Mouse (Mus musculus): ENCODE data around the gene Dlgap4. TPM values are rescaled to one million over a fixed set of nuclear protein-coding genes. Genes with fewer than 3 reads are reported as not detected.

Gene Dlgap4
- polyA plus RNA-seq (2015; fragmentation: Nextera tagmentation; extraction: Ambion mirVana): 161 and 188 TPM in 2 replicates

- Histone ChIP-seq H3K27me3 (replicated peaks) (peaks cover 41% of the 10 kb centered on the region), H3K36me3 (no peaks in the 10 kb centered on the region)
These were observed at the start of gene Dlgap4 for GRCm38 (mm10) chr2:156613541-156614257. Gene Dlgap4, plus strand, starts transcription at chr2:156613705.

DNA sequence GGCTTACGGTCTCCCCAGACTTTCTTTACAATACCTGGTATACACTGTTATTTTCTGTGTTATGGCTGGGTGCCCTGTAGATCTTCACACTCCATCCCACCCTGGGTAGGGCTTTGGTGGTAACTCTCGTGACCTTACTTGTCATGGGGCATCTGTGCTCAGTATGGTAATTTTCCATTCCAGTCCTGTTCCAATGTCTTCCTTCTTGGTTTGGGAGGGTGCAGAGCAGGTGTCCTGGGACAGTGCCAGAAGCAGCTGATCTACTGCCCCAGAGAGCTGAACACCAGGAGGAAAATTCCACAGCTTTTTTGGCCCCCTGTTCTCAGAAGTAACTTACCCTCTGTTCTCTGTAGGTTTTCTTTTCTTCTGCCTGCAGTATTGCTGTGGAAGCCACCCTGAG is 47.0 kb upstream of the Dlgap4 start:
- Histone ChIP-seq H3K4me2 (no peak overlapping the region), H3K36me3 (peaks cover 37% of the 10 kb centered on the region), H3K9ac (replicated peaks) (no peak overlapping the region), H3K4me1 (no peaks in the 10 kb centered on the region), H3K4me3 (replicated peaks) (no peak overlapping the region), H3K9me3 (replicated peaks) (no peaks in the 10 kb centered on the region), H3K27ac (replicated peaks) (no peak overlapping the region), H3K27me3 (replicated peaks) (no peaks in the 10 kb centered on the region)
- no peak for ATAC-seq (ENCODE audit: low FRiP score)
- 80% methylated on average over 2 of the region's 2 CpGs for WGBS

More at GRCm38 (mm10) chr2:156613541-156614257, at the start of gene Dlgap4:
- H3K4me3 ChIP-seq (replicated peaks): peak within 1 kb of the TSS; percentile 90
- no peaks in the 10 kb centered on the region for H3K9me3 ChIP-seq (replicated peaks)
- peak within 1 kb of the TSS; percentile 87 for H3K9ac ChIP-seq (replicated peaks)
- ATAC-seq (ENCODE audit: low FRiP score): peak; percentile 85
- WGBS: under 1% methylated on average over 82 of the region's 103 CpGs
- peaks cover 35% of the 10 kb centered on the region for H3K4me1 ChIP-seq
- H3K4me2 ChIP-seq: peak within 1 kb of the TSS; percentile 90
- H3K27ac ChIP-seq (replicated peaks): peak within 1 kb of the TSS; percentile 77

DNA sequence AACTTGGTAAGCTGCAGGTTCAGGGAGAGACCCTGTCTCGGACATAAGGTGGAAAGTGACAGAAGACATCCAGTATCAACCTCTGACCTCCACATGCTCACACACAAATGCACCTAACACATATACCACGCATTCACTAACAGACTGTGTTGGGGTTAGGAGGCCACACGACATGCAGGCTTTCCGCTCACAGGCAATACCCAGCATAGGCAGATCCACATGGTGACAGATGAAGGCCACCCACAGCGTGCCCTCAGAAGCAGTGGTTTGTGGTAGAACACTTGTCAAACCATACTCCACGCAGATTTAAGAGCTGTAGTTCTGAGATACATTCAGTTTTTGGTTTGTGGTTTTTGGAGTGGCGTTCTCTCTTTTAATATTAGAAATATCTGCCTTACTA is 44.9 kb upstream of the Dlgap4 start:
- Histone ChIP-seq H3K36me3 (peaks cover 35% of the 10 kb centered on the region), H3K4me2 (no peak overlapping the region), H3K27ac (replicated peaks) (no peak overlapping the region), H3K27me3 (replicated peaks) (no peaks in the 10 kb centered on the region), H3K9me3 (replicated peaks) (no peaks in the 10 kb centered on the region), H3K4me1 (no peaks in the 10 kb centered on the region), H3K9ac (replicated peaks) (no peak overlapping the region), H3K4me3 (replicated peaks) (no peak overlapping the region)
- 95% methylated on average over 7 of the region's 7 CpGs for WGBS
- ATAC-seq (ENCODE audit: low FRiP score): no peak

GRCm38 (mm10) chr2:156569261-156569660 is 44.2 kb upstream of the Dlgap4 start:
- 90% methylated on average over 3 of the region's 3 CpGs for WGBS
- no peaks in the 10 kb centered on the region for H3K9me3 ChIP-seq (replicated peaks)
- no peaks in the 10 kb centered on the region for H3K4me1 ChIP-seq

GRCm38 (mm10) chr2:156571521-156571920 is 42.0 kb upstream of the Dlgap4 start:
- no peak overlapping the region for H3K4me2 ChIP-seq
- no peaks in the 10 kb centered on the region for H3K9me3 ChIP-seq (replicated peaks)
- 85% methylated on average over 6 of the region's 6 CpGs for WGBS
- peaks cover 30% of the 10 kb centered on the region for H3K36me3 ChIP-seq
- ATAC-seq (ENCODE audit: low FRiP score): no peak
- H3K4me3 ChIP-seq (replicated peaks): no peak overlapping the region
- H3K9ac ChIP-seq (replicated peaks): 0 out of 2 replicates have a peak overlapping the region, but pooled peaks have one; percentile 3
- no peaks in the 10 kb centered on the region for H3K27me3 ChIP-seq (replicated peaks)
- no peak overlapping the region for H3K27ac ChIP-seq (replicated peaks)
- H3K4me1 ChIP-seq: no peaks in the 10 kb centered on the region

More at GRCm38 (mm10) chr2:156569261-156569660, 44.2 kb upstream of the Dlgap4 start:
- Histone ChIP-seq H3K4me2 (no peak overlapping the region), H3K9ac (replicated peaks) (no peak overlapping the region), H3K4me3 (replicated peaks) (no peak overlapping the region), H3K36me3 (peaks cover 35% of the 10 kb centered on the region), H3K27ac (replicated peaks) (no peak overlapping the region), H3K27me3 (replicated peaks) (no peaks in the 10 kb centered on the region)
- no peak for ATAC-seq (ENCODE audit: low FRiP score)

DNA sequence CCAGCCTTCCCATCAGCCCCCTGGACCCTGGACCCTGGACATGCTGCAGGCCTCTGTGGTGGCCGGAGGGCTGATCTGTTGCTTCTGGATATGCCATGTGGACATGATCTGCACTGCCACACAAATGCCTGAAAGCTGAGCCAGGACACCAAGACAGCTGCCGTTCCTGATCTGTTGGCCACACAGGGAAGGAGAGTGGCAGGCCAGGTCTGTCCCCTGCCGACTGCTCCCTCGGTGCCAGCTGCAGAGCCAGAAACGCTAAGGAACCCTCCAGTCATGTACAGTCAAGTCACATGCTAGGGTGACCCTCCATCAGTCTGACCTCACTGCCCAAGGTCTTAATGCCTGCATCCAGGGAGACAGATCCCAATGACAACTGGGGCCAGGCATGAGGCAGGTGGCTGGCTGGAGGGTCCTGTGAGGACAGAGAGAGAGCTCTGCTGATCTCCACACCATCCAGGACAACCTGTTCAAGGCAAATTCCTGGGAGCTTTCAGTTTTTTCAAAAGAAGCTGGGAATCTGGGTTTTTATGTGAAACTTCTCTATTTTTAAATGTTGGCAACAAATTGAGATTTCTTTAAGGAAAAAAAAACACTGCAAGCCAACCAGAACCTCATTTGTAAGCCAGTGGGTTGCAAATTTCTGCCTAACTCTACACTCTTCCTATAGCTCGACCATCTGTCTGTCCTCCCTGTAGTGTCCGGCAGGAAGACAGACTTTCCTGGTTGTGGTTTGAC is 36.5 kb upstream of the Dlgap4 start:
- no peak overlapping the region for H3K4me3 ChIP-seq (replicated peaks)
- ATAC-seq (ENCODE audit: low FRiP score): no peak
- 83% methylated on average over 7 of the region's 7 CpGs for WGBS

GRCm38 (mm10) chr2:156580507-156580906 is 33.0 kb upstream of the Dlgap4 start:
- Histone ChIP-seq H3K4me1 (peaks cover 14% of the 10 kb centered on the region), H3K9me3 (replicated peaks) (no peaks in the 10 kb centered on the region), H3K27ac (replicated peaks) (no peak overlapping the region), H3K9ac (replicated peaks) (no peak overlapping the region), H3K4me3 (replicated peaks) (no peak overlapping the region), H3K27me3 (replicated peaks) (no peaks in the 10 kb centered on the region), H3K4me2 (no peak overlapping the region), H3K36me3 (no peaks in the 10 kb centered on the region)
- no peak for ATAC-seq (ENCODE audit: low FRiP score)
- WGBS: 80% methylated on average over 5 of the region's 5 CpGs

More for the DNA sequence above, 36.5 kb upstream of the Dlgap4 start:
- no peak overlapping the region for H3K9ac ChIP-seq (replicated peaks)
- no peaks in the 10 kb centered on the region for H3K9me3 ChIP-seq (replicated peaks)
- no peaks in the 10 kb centered on the region for H3K36me3 ChIP-seq
- H3K27me3 ChIP-seq (replicated peaks): no peaks in the 10 kb centered on the region
- H3K4me2 ChIP-seq: no peak overlapping the region
- H3K27ac ChIP-seq (replicated peaks): no peak overlapping the region
- H3K4me1 ChIP-seq: 0 out of 2 replicates have a peak, but pooled peaks cover 3% of the 10 kb centered on the region

DNA sequence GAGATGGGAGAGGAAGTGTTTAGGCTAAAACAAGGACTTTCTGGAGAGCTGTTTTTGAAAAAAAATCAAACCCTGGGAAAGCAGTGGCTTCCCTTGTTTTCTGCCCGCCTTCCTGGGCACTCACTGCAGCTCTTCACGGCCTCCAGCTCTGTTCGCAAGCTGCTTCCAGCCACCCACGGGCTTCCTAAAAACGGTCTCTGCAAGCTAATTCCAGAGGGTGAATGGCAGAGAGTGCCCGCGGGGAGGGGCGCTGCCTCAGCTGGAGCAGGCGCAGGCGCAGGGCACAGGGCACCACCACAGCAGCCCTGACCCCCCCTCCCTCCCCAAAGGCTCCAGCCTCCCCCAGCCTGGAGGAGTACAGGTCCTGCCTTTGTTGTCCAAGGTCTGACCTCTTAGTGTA is 32.3 kb upstream of the Dlgap4 start:
- no peak overlapping the region for H3K27ac ChIP-seq (replicated peaks)
- no peaks in the 10 kb centered on the region for H3K9me3 ChIP-seq (replicated peaks)
- peaks cover 14% of the 10 kb centered on the region for H3K4me1 ChIP-seq
- H3K4me2 ChIP-seq: no peak overlapping the region
- H3K4me3 ChIP-seq (replicated peaks): no peak overlapping the region
- ATAC-seq (ENCODE audit: low FRiP score): no peak
- H3K36me3 ChIP-seq: no peaks in the 10 kb centered on the region
- H3K27me3 ChIP-seq (replicated peaks): no peaks in the 10 kb centered on the region
- no peak overlapping the region for H3K9ac ChIP-seq (replicated peaks)
- 52% methylated on average over 10 of the region's 10 CpGs for WGBS

- H3K36me3 ChIP-seq: no peaks in the 10 kb centered on the region
- 90% methylated on average over 10 of the region's 10 CpGs for WGBS
- H3K27ac ChIP-seq (replicated peaks): no peak overlapping the region
- peaks cover 14% of the 10 kb centered on the region for H3K4me1 ChIP-seq
- no peaks in the 10 kb centered on the region for H3K27me3 ChIP-seq (replicated peaks)
- no peak overlapping the region for H3K4me2 ChIP-seq
- ATAC-seq (ENCODE audit: low FRiP score): no peak
- no peak overlapping the region for H3K9ac ChIP-seq (replicated peaks)
- H3K9me3 ChIP-seq (replicated peaks): no peaks in the 10 kb centered on the region
- no peak overlapping the region for H3K4me3 ChIP-seq (replicated peaks)
These were observed 30.6 kb upstream of the Dlgap4 start for GRCm38 (mm10) chr2:156582887-156583286.

- ATAC-seq (ENCODE audit: low FRiP score): no peak
- 64% methylated on average over 11 of the region's 11 CpGs for WGBS
- Histone ChIP-seq H3K27ac (replicated peaks) (0 out of 2 replicates have a peak overlapping the region, but pooled peaks have one; percentile 33), H3K9me3 (replicated peaks) (no peaks in the 10 kb centered on the region), H3K36me3 (no peaks in the 10 kb centered on the region), H3K9ac (replicated peaks) (no peak overlapping the region), H3K4me2 (no peak overlapping the region), H3K27me3 (replicated peaks) (no peaks in the 10 kb centered on the region), H3K4me3 (replicated peaks) (no peak overlapping the region), H3K4me1 (peaks cover 14% of the 10 kb centered on the region)
These were observed 29.2 kb upstream of the Dlgap4 start for GRCm38 (mm10) chr2:156584154-156584796.

GRCm38 (mm10) chr2:156584797-156585471 is 28.6 kb upstream of the Dlgap4 start:
- peak; percentile 32; the same call in 1 of the 2 replicates for ATAC-seq (ENCODE audit: low FRiP score)
- H3K9ac ChIP-seq (replicated peaks): peak overlapping the region; percentile 32; the same call in 1 of the 2 replicates
- no peaks in the 10 kb centered on the region for H3K36me3 ChIP-seq
- H3K4me3 ChIP-seq (replicated peaks): no peak overlapping the region
- no peaks in the 10 kb centered on the region for H3K9me3 ChIP-seq (replicated peaks)
- H3K27me3 ChIP-seq (replicated peaks): no peaks in the 10 kb centered on the region
- 0 out of 2 replicates have a peak overlapping the region, but pooled peaks have one; percentile 33 for H3K27ac ChIP-seq (replicated peaks)
- H3K4me2 ChIP-seq: peak overlapping the region; percentile 40
- H3K4me1 ChIP-seq: peaks cover 14% of the 10 kb centered on the region
- WGBS: 20% methylated on average over 14 of the region's 14 CpGs
